Mouse (Mus musculus) retina, postnatal 7 days (tissue): ENCODE measurements around the gene Nlrp14.
"Not testable (repeated sequence)": the region's sequence is repeated elsewhere in the genome, so short reads cannot be mapped to it uniquely, and the experiment has no call there.

Experiments used
- DNase-seq: peaks from one replicate; pipeline ENCODE4 v3.0.0-alpha.2; 2012; ENCODE audit warnings: low read depth, low spot score

Nlrp14 gene

GRCm38 (mm10) chr7:107166690-107167089, at the start of gene Nlrp14:
TSS of gene Nlrp14 (plus strand) at chr7:107166990.
- DNase-seq = no peak

DNA sequence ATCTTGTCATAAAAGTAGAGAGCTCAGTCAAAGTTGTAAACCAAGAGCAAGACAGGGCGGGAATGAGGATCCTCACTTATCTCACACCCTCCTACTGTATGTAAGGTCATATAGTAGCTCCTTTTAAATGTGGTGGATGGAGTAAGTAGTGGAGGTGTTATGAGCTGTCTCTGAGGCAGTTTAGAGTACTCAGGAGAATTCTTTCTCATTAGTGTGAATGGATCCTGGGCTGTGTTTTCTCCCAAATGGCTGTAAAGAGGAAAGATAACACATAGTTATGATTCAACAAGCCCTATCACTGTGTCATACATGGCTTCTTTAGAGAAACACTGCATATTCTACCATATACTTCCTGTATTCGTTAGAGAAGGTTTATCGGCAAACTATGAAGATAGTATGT, 35.8 kb upstream of the Nlrp14 start, which contains the start of gene Olfr715:
Olfr715 (minus strand) TSS at position 101 of the 400 bp plus-strand sequence.
- not testable (repeated sequence) for DNase-seq

DNA sequence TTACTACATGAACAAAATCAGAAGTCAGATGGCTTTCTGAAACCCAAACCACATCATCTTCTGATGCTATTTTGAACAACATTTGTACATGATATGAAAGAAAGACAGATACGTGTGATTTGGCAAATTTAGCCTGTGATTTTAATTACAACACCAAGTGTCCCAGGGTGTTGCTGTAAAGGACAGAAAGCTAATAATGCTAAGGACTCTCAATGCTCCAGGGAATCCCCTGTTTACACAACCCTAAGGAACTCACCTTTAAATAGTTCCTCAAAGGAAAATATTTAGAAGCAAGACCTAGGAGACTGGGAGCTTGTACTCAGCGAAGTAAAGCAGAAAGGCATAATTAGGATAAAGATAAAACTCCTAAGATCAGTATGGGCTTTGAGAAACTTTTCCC, 28.8 kb upstream of the Nlrp14 start, which contains the start of gene Olfr716:
Olfr716 (plus strand) TSS at position 301 of the 400 bp plus-strand sequence.
- not testable (repeated sequence) for DNase-seq

DNA sequence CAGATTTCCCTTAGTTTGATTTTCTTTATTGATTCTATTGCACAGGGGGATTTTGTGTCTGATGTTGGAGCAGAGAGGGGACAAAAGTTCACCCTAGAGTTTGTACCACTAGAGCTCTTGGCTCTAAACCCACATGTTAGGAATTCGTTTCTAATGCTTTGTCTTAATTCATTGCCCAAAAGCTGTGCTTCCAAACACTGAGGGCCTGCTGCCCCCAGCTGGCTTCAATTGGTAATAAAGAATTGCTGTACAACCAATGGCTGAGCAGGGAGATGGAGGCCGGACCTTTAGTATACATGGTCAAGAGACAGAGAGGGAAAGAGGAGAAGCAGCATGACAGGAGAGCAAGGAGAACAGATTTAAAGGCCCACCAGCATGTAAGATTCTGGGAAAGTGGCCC, 13.6 kb downstream of the Nlrp14 start:
- no peak for DNase-seq

DNA sequence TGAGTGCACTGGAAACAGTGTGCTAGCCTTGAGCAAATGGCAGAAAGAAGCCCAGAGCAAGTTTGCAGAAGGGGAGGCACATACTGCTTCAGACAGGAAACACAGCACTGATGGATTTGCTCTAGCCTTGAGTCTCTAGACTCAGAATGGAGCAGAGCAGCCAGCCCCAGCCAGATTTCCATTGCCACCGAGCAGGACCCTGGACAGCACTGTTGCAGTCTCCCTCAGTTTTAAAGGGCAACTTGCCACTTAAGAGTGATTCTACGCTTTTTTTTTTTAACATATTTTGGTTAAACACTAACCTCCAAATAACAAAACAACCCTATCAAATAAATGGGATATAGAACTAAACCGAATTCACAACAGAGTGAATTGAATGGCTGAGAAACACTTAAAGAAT, 35.0 kb downstream of the Nlrp14 start:
- DNase-seq = no peak

DNA sequence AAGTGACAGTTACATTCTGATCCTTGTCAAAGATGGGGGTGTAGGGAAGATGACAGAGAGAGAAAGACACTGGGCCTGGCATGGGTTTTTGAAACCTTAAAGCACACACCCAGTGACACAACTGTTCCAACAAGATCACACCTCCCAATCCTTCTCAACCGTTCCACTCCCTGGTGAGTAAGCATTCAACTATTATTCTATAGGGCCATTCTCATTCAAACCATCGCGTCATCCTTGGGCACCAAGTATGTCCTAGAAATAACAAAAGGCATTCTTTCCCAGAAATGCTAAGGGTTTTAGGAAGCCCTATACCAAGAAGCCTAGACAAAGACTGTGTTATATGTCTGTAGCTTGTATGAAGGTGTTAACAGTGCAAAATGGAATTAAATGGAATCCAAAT, 41.1 kb downstream of the Nlrp14 start:
- no peak for DNase-seq

DNA sequence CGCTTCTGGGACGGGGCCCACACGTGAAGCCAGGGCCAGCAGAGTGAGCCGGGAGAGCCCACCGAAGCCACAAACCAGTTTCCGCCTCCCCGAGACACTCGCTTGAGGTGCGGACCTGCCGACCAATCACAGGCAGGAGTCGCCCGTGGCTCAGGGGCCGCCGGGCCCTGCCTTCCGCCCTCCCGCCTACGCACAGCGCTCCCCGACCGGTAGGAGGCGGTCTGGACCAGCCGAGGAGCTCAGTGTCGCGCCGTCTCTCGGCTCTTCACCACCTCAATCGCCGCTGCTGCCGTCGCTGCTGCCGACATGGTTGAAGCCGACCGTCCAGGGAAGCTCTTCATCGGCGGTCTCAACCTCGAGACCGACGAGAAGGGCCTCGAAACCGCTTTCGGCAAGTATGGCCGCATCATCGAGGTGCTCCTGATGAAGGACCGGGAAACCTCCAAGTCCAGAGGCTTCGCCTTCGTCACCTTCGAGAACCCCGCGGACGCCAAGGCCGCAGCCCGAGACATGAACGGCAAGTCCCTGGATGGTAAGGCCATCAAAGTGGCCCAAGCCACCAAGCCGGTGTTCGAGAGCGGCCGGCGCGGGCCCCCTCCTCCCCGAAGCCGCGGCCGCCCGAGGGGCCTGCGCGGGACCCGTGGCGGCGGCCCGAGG, 42.5 kb downstream of the Nlrp14 start, which contains the start of gene Rbmxl2:
Rbmxl2 (plus strand) TSS at position 242 of the 657 bp plus-strand sequence.
- DNase-seq = no peak

DNA sequence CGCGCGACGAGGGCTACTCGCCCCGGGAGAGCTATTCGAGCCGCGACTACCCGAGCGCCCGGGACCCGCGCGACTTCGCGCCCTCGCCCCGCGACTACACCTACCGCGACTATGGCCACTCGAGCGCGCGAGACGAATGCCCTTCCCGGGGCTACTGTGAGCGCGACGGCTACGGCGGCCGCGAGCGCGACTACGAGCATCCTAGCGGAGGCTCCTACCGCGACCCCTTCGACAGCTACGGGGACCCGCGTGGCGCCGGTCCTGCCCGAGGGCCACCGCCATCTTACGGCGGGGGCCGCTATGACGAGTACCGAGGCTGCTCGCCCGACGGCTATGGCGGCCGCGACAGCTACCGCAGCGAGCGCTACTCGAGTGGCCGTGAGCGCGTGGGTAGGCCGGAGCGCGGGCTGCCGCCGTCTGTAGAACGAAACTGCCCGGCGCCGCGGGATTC, 43.4 kb downstream of the Nlrp14 start:
- no peak for DNase-seq

DNA sequence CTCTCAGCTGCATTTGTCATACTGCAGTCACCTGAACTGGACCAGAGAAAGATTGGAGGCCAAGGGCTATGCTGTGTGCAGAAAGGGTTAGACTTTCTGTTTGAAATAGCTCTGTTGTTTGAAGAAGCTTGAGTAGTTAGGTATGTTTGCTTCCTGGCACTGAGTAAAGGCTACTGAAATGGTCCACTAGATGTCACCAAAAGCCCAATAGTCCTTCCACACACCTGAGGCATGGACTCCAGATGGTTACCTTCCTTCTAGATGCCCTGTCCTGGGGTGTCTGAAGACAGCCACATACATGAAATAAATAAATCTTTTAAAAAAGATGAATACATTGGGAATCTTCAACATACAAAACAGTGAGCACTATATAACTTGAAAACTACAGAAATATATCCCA, 48.9 kb downstream of the Nlrp14 start:
- peak; percentile 38 for DNase-seq

DNA sequence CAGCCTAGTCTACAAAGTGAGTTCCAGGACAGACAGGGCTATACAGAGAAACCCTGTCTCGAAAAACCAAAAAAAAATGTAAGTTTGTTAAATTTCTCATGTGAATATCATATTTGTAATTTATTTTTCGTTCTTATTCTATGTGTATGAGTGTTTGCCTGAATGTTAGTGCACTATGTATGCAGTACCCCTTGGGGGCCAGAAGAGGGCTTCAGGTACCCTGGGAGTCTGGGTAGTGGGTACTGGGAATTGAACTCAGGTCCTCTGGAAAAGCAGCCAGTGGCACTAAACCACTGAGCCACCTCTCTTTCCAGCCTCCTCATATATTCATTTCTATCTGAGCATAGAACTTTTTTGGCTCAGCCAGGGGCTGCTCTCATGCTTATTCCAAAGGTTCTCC, 50.1 kb downstream of the Nlrp14 start:
- DNase-seq = no peak

DNA sequence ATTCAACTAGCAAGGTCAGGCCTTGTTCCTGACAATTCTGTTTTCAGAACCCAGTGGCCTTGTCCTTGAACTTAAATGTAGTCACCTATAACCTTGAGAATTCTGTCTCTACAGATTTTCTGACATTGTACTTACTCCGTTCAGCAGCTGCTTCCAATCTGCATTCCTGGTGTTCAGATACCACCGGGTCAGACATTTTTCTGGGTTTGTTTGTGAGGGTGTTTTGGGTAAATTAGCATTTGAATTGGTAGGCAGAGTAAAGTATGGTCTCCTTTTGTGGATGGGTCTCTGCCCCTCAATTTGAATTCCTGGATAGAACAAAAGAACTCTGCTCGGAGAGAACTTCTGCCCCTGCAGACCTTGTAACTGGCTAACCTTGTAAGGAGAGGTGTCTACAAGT, 70.1 kb downstream of the Nlrp14 start:
- no peak for DNase-seq

GRCm38 (mm10) chr7:107237498-107237897, 70.7 kb downstream of the Nlrp14 start:
- DNase-seq = no peak

GRCm38 (mm10) chr7:107241371-107241883, 74.6 kb downstream of the Nlrp14 start:
- no peak for DNase-seq
